Mouse (Mus musculus): Measurements from ENCODE around the gene Tecta. TPM values are rescaled to one million over a fixed set of nuclear protein-coding genes. Genes with fewer than 3 reads are reported as not detected.
A peak's percentile ranks its signal among the peaks of the same experiment; 100 is the strongest.

The Tecta gene
- polyA plus RNA-seq, 1 experiment from 2014 or later: 0.02 TPM

- Histone ChIP-seq H3K4me1 (replicated peaks) (no peaks in the 10 kb centered on the region), H3K9ac (no peak overlapping the region), H3K27ac (replicated peaks) (no peak overlapping the region), H3K4me2 (no peak overlapping the region), H3K9me3 (replicated peaks) (no peaks in the 10 kb centered on the region), H3K36me3 (replicated peaks) (peaks cover 44% of the 10 kb centered on the region), H3K27me3 (no peaks in the 10 kb centered on the region), H3K4me3 (replicated peaks) (no peak overlapping the region)
- no peak for ATAC-seq (ENCODE audit: insufficient read depth)
- WGBS (ENCODE audit: insufficient replicate concordance): 77% methylated on average over 5 of the region's 5 CpGs
These were observed 19.1 kb upstream of the Tecta start for GRCm38 (mm10) chr9:42418786-42419185.

GRCm38 (mm10) chr9:42417352-42417952 is 17.7 kb upstream of the Tecta start:
- peaks cover 37% of the 10 kb centered on the region for H3K36me3 ChIP-seq (replicated peaks)
- H3K27ac ChIP-seq (replicated peaks): no peak overlapping the region
- no peaks in the 10 kb centered on the region for H3K27me3 ChIP-seq
- ATAC-seq (ENCODE audit: insufficient read depth): no peak
- H3K4me2 ChIP-seq: no peak overlapping the region
- no peaks in the 10 kb centered on the region for H3K9me3 ChIP-seq (replicated peaks)
- WGBS (ENCODE audit: insufficient replicate concordance): 80% methylated on average over 12 of the region's 12 CpGs
- no peak overlapping the region for H3K9ac ChIP-seq
- no peak overlapping the region for H3K4me3 ChIP-seq (replicated peaks)
- no peaks in the 10 kb centered on the region for H3K4me1 ChIP-seq (replicated peaks)

GRCm38 (mm10) chr9:42415184-42415583 is 15.5 kb upstream of the Tecta start:
- Histone ChIP-seq H3K9me3 (replicated peaks) (no peaks in the 10 kb centered on the region), H3K36me3 (replicated peaks) (peaks cover 25% of the 10 kb centered on the region), H3K9ac (no peak overlapping the region), H3K27ac (replicated peaks) (no peak overlapping the region), H3K4me2 (no peak overlapping the region), H3K4me3 (replicated peaks) (no peak overlapping the region), H3K27me3 (no peaks in the 10 kb centered on the region), H3K4me1 (replicated peaks) (no peaks in the 10 kb centered on the region)
- ATAC-seq (ENCODE audit: insufficient read depth): no peak
- WGBS (ENCODE audit: insufficient replicate concordance): 69% methylated on average over 1 of the region's 1 CpGs

GRCm38 (mm10) chr9:42413345-42413744 is 13.6 kb upstream of the Tecta start:
- Histone ChIP-seq H3K27ac (replicated peaks) (no peak overlapping the region), H3K9ac (no peak overlapping the region), H3K9me3 (replicated peaks) (no peaks in the 10 kb centered on the region), H3K4me1 (replicated peaks) (no peaks in the 10 kb centered on the region), H3K4me3 (replicated peaks) (no peak overlapping the region), H3K36me3 (replicated peaks) (peaks cover 25% of the 10 kb centered on the region), H3K27me3 (no peaks in the 10 kb centered on the region), H3K4me2 (no peak overlapping the region)
- no peak for ATAC-seq (ENCODE audit: insufficient read depth)
- WGBS (ENCODE audit: insufficient replicate concordance): 83% methylated on average over 12 of the region's 12 CpGs

- H3K9me3 ChIP-seq (replicated peaks): no peaks in the 10 kb centered on the region
- 69% methylated on average over 6 of the region's 6 CpGs for WGBS (ENCODE audit: insufficient replicate concordance)
- peak; percentile 34; the same call in 1 of the 2 replicates for ATAC-seq (ENCODE audit: insufficient read depth)
- H3K4me3 ChIP-seq (replicated peaks): no peak overlapping the region
- H3K36me3 ChIP-seq (replicated peaks): peaks cover 18% of the 10 kb centered on the region
- no peak overlapping the region for H3K27ac ChIP-seq (replicated peaks)
- no peaks in the 10 kb centered on the region for H3K27me3 ChIP-seq
- H3K4me1 ChIP-seq (replicated peaks): no peaks in the 10 kb centered on the region
- no peak overlapping the region for H3K9ac ChIP-seq
- no peak overlapping the region for H3K4me2 ChIP-seq
These were observed 11.6 kb upstream of the Tecta start for GRCm38 (mm10) chr9:42411296-42411695.

GRCm38 (mm10) chr9:42405736-42406135 is 6.0 kb upstream of the Tecta start:
- ATAC-seq (ENCODE audit: insufficient read depth): no peak
- no peak overlapping the region for H3K4me3 ChIP-seq (replicated peaks)
- no peaks in the 10 kb centered on the region for H3K4me1 ChIP-seq (replicated peaks)
- H3K27ac ChIP-seq (replicated peaks): no peak overlapping the region
- H3K9ac ChIP-seq: no peak overlapping the region
- 0 out of 2 replicates have a peak, but pooled peaks cover 4% of the 10 kb centered on the region for H3K27me3 ChIP-seq
- H3K4me2 ChIP-seq: no peak overlapping the region
- 57% methylated on average over 4 of the region's 4 CpGs for WGBS (ENCODE audit: insufficient replicate concordance)
- no peaks in the 10 kb centered on the region for H3K36me3 ChIP-seq (replicated peaks)
- no peaks in the 10 kb centered on the region for H3K9me3 ChIP-seq (replicated peaks)

GRCm38 (mm10) chr9:42401486-42401885 is 1.8 kb upstream of the Tecta start:
- H3K9ac ChIP-seq: no peak overlapping the region
- H3K36me3 ChIP-seq (replicated peaks): no peaks in the 10 kb centered on the region
- no peak overlapping the region for H3K27ac ChIP-seq (replicated peaks)
- no peak overlapping the region for H3K4me3 ChIP-seq (replicated peaks)
- no peaks in the 10 kb centered on the region for H3K4me1 ChIP-seq (replicated peaks)
- no peak for ATAC-seq (ENCODE audit: insufficient read depth)
- H3K27me3 ChIP-seq: peaks cover 9% of the 10 kb centered on the region; the same call in 1 of the 2 replicates
- no peak overlapping the region for H3K4me2 ChIP-seq
- no peaks in the 10 kb centered on the region for H3K9me3 ChIP-seq (replicated peaks)
- WGBS (ENCODE audit: insufficient replicate concordance): 74% methylated on average over 6 of the region's 6 CpGs

- H3K4me2 ChIP-seq: no peak overlapping the region
- 56% methylated on average over 2 of the region's 2 CpGs for WGBS (ENCODE audit: insufficient replicate concordance)
- ATAC-seq (ENCODE audit: insufficient read depth): no peak
These were observed 3.6 kb downstream of the Tecta start for GRCm38 (mm10) chr9:42396141-42396540.

GRCm38 (mm10) chr9:42394903-42395302 is 4.8 kb downstream of the Tecta start:
- Histone ChIP-seq H3K4me2 (no peak overlapping the region), H3K4me3 (replicated peaks) (no peak overlapping the region), H3K27me3 (no peaks in the 10 kb centered on the region; the same call in 1 of the 2 replicates), H3K9ac (no peak overlapping the region), H3K36me3 (replicated peaks) (no peaks in the 10 kb centered on the region), H3K9me3 (replicated peaks) (no peaks in the 10 kb centered on the region), H3K4me1 (replicated peaks) (no peaks in the 10 kb centered on the region), H3K27ac (replicated peaks) (no peak overlapping the region)
- WGBS (ENCODE audit: insufficient replicate concordance): 69% methylated on average over 6 of the region's 6 CpGs
- no peak for ATAC-seq (ENCODE audit: insufficient read depth)

More at GRCm38 (mm10) chr9:42396141-42396540, 3.6 kb downstream of the Tecta start:
- H3K4me1 ChIP-seq (replicated peaks): no peaks in the 10 kb centered on the region
- H3K9ac ChIP-seq: no peak overlapping the region
- no peak overlapping the region for H3K27ac ChIP-seq (replicated peaks)
- H3K9me3 ChIP-seq (replicated peaks): no peaks in the 10 kb centered on the region
- no peaks in the 10 kb centered on the region for H3K36me3 ChIP-seq (replicated peaks)
- H3K4me3 ChIP-seq (replicated peaks): no peak overlapping the region
- peaks cover 5% of the 10 kb centered on the region; the same call in 1 of the 2 replicates for H3K27me3 ChIP-seq

- ATAC-seq (ENCODE audit: insufficient read depth): no peak
- H3K9me3 ChIP-seq (replicated peaks): no peaks in the 10 kb centered on the region
- 73% methylated on average over 8 of the region's 8 CpGs for WGBS (ENCODE audit: insufficient replicate concordance)
- no peak overlapping the region for H3K27ac ChIP-seq (replicated peaks)
- no peak overlapping the region for H3K4me3 ChIP-seq (replicated peaks)
- no peak overlapping the region for H3K4me2 ChIP-seq
- H3K36me3 ChIP-seq (replicated peaks): no peaks in the 10 kb centered on the region
- H3K27me3 ChIP-seq: no peaks in the 10 kb centered on the region
- H3K4me1 ChIP-seq (replicated peaks): no peaks in the 10 kb centered on the region
- no peak overlapping the region for H3K9ac ChIP-seq
These were observed 5.4 kb downstream of the Tecta start for GRCm38 (mm10) chr9:42394321-42394720.

GRCm38 (mm10) chr9:42392927-42393326 is 6.8 kb downstream of the Tecta start:
- 29% methylated on average over 6 of the region's 6 CpGs for WGBS (ENCODE audit: insufficient replicate concordance)
- Histone ChIP-seq H3K36me3 (replicated peaks) (no peaks in the 10 kb centered on the region), H3K27me3 (no peaks in the 10 kb centered on the region), H3K9me3 (replicated peaks) (no peaks in the 10 kb centered on the region), H3K4me3 (replicated peaks) (no peak overlapping the region), H3K9ac (no peak overlapping the region), H3K4me1 (replicated peaks) (no peaks in the 10 kb centered on the region), H3K27ac (replicated peaks) (no peak overlapping the region), H3K4me2 (no peak overlapping the region)
- no peak for ATAC-seq (ENCODE audit: insufficient read depth)

GRCm38 (mm10) chr9:42388490-42388889 is 11.2 kb downstream of the Tecta start:
- ATAC-seq (ENCODE audit: insufficient read depth): no peak
- WGBS (ENCODE audit: insufficient replicate concordance): 34% methylated on average over 4 of the region's 4 CpGs

More at GRCm38 (mm10) chr9:42388490-42388889, 11.2 kb downstream of the Tecta start:
- Histone ChIP-seq H3K4me2 (no peak overlapping the region), H3K9ac (no peak overlapping the region), H3K36me3 (replicated peaks) (no peaks in the 10 kb centered on the region), H3K9me3 (replicated peaks) (no peaks in the 10 kb centered on the region), H3K27me3 (no peaks in the 10 kb centered on the region), H3K4me1 (replicated peaks) (no peaks in the 10 kb centered on the region), H3K4me3 (replicated peaks) (no peak overlapping the region), H3K27ac (replicated peaks) (no peak overlapping the region)
